Mouse (Mus musculus): Measurements from ENCODE around the gene Fsd1. TPM values are rescaled to one million over a fixed set of nuclear protein-coding genes. Genes with fewer than 3 reads are reported as not detected.

Fsd1 gene
- total RNA-seq, 1 experiment from 2014 or later = not detected

DNA sequence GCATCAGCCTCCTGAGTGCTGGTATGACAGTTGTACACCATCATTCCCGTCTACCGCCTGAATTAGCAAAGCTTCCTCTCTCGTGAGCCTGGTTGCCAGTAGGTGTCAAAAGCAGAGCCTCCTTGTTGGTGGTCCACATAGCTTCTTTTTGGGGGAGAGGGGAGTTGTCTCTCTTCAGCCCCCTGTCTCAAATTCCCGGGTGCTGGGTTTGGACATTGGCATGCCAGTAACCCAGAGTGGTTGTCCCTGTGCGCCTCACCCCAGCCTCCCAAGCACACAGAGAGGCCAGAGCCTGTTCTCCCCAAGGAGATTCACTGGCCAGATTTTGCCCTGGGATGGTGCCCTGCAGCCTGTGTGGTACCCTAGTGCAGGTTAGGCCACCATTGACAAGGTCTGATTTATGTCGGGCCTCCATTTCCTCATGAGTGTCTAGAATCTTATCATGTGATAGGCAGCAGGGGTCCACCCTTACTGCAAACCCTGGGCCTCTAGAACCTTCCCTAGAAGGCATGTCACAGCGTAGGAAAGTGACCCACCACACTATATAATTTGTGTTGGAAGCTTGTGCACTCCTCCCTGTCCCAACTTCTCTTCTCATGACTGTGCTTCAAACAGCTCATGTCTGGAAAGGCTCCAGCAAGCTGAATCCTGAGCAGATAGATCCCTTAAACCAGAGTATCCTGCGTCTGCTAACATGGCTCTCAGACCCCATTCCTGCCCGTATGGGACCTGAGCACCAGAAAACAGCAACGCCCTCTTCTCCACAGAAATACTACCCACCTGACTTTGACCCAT lies 26.2 kb upstream of the Fsd1 start:
- ATAC-seq (ENCODE audit: extremely low read depth, insufficient number of reproducible peaks, low FRiP score, poor library complexity, severe bottlenecking) = no peak

DNA sequence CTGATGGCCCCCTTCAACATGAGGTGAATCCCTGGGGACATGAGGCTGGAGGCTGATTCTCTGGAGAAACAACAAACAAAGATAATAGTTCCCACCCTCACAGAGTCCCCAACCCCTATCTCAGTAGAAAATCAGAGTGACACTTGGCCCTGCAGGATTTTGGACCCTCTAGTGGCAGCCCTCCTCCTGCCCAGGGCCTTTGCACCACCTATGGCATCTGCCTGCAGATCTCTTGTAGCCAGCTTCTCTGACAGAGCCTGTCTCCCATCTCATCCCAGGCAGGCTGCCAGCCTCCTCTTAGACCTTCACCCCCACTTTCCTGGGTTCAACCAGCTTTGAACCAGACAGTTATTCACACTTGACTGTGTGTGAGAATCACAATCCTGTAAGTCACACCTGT lies 25.5 kb upstream of the Fsd1 start:
- ATAC-seq (ENCODE audit: extremely low read depth, insufficient number of reproducible peaks, low FRiP score, poor library complexity, severe bottlenecking) = no peak

DNA sequence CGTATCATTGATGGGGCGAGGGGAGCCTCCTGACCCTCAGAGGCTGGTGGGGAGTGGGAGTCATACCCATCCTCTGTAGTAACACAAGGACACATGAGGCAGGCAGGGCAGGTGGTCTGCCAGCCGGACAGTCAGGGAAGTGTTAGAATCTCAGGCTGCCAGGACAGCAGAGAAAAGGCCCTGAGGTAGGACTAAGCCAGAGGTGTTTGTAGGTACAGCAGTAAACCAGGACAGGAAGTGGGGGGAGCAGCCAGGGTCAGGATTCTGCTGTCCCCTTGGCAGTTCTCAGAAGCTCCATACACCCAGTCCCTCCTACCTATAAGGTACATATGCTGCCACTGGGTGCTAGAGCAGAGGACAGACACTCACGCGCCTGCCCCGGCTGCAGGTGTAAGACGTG lies 24.7 kb upstream of the Fsd1 start:
- ATAC-seq (ENCODE audit: extremely low read depth, insufficient number of reproducible peaks, low FRiP score, poor library complexity, severe bottlenecking) = no peak

DNA sequence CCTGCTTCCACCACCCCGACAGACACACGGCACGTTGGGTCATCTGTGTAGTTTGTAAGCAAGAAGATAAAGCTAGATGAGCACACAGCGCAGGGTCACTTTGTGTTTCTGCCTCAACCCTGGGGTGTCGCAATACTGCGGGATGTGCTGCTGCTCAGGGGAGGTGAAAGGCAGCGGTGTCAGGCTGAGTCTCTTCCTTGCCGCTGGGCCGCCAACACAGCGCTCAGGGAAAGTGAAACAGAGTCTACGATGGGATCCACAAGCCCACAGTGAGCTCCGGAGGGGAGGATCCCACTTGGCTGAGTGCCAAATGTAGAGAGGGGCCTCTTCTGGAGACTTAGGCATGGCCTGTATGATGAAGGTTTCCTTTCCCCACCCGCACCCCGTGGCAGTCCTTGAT lies 23.1 kb upstream of the Fsd1 start:
- no peak; the same call in 1 of the 2 replicates for ATAC-seq (ENCODE audit: extremely low read depth, insufficient number of reproducible peaks, low FRiP score, poor library complexity, severe bottlenecking)

DNA sequence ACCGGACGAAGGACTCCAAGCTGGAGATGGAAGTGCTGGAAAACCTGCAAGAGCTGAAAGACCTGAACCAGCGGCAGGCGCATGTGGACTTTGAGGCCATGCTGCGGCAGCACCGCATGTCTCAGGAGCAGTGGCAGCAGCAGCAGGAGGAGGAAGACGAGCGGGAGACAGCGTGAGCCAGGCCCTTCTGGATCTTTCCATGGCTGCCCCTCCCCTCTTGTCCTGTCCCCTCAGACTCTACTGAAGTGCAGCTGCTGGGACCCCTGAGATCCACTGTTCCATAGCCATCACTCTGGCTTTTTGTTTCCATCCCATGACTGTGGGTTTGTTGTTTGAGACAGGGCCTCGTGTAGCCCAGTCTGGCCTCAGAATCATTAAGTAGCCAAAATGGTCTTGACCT lies 21.8 kb upstream of the Fsd1 start:
- no peak for ATAC-seq (ENCODE audit: extremely low read depth, insufficient number of reproducible peaks, low FRiP score, poor library complexity, severe bottlenecking)

DNA sequence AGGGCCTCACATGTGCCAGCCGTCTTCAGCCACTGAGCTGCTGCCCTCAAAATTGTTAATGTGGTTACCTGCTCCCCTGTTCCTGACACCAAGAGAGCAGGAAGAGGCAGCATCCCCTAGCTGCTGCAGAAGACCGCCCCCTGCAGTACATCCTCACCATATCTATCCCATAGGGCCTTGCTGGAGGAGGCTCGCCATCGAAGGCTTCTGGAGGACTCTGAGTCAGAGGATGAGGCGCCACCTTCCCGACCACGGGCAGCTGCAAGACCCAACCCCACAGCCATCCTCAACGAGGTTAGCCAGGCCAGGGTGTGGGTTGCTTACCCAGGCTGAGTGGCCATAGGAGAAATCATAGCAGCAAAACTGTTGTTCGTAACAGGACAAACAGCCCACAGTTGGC lies 21.3 kb upstream of the Fsd1 start:
- no peak for ATAC-seq (ENCODE audit: extremely low read depth, insufficient number of reproducible peaks, low FRiP score, poor library complexity, severe bottlenecking)

DNA sequence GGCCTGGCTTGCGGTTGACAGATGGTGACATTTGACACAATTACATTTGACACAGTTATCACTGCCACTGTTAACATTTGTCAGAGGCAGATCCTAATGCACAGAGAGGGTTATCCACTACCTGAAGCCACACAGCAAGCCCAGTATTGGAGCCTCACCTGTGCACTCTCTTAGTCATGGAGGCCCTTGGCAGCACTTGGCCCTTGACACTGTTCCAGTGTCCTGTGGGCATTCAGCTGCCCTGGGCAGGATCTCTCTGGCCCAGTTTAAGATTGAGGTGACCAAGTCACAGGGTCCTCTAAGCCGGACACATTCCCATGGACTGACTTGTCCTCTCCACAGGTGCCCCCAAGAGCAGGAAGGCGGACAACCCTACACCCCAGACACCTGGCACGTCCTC lies 19.1 kb upstream of the Fsd1 start:
- ATAC-seq (ENCODE audit: extremely low read depth, insufficient number of reproducible peaks, low FRiP score, poor library complexity, severe bottlenecking) = no peak

DNA sequence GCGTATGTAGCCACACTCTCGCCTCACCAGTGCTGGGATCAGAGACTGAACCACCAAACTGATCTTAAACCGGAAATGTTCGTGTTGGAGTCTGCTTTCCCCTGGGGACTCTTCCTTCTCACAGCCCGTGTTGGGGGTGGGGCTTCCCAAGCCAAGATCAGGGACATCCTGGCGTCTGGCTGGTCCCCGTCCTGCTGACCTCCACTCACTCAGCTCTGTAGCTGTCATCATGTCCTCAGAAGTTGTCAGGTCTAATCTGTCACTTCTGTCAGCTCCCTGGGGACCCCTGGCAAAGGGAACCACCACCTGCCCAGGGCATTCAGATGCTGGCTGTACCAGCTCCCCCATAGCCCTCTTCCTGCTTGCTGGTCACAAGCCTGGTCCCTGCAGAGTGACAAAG lies 18.1 kb upstream of the Fsd1 start:
- no peak for ATAC-seq (ENCODE audit: extremely low read depth, insufficient number of reproducible peaks, low FRiP score, poor library complexity, severe bottlenecking)

DNA sequence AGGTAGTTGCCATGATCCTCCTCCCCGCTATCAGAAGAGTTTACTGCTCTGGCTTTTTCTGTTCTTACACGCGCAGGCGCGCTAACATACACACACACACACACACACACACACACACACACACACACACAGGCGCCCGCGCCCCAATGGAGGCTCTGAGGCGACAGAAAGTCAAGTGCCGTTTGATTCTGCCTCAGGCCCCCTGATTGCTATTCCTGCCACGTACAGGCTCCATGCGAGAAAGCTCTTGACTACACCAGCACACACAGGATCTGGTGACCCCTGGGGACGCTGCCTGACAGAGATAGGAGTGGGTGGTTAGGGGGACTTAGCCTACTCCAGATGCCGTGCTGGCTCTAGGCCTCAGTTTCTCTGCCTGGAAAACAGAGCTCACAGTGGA lies 16.7 kb upstream of the Fsd1 start:
- no peak for ATAC-seq (ENCODE audit: extremely low read depth, insufficient number of reproducible peaks, low FRiP score, poor library complexity, severe bottlenecking)

DNA sequence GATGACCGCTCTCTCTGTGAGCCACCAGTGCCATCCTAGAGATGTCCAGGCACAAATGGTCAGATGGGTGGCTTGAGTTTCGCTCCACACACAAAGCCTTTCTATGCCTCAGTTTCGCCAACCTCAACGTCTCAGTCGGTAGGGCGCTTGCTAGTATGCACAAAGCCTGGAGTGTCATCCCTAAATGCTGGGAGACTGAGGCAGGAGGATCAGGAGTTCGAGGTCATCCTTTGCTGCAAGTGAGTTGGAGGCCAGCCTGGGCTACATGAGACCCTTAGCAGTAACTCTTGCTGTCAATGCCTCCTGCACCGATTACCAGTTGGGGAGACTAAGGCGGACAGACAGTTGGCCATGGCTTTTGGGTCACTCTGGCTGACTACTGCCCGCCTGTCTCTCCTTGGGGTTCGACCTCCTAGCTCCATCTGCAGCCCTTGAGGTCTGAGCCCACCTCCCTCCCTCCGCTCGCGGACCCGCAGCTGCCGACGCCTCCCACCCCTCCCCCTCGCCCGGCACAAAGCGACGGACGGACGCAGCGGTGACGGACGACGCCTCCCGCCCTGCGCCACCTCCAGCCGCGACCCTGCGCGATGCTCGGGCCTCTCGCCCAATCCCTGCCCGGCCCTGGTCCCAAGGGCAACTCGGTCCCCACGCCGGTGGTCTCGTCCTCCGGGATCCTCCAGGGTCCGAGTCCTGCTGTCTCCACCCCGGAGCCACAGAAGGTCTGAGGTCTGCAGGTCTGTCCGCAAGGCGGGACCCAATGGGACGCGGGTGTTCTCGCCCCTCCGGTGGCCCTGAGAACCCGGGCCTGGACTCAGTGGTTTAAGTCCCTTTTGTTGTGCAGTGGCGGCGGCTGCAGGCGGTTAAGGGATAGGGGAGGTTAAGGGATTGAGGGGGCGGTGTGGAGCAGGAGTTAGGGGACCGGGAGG lies 16.1 kb upstream of the Fsd1 start, which contains the start of gene Shd:
Gene Shd (plus strand): TSS at position 502 of the 926 bp plus-strand sequence.
- ATAC-seq (ENCODE audit: extremely low read depth, insufficient number of reproducible peaks, low FRiP score, poor library complexity, severe bottlenecking) = no peak

DNA sequence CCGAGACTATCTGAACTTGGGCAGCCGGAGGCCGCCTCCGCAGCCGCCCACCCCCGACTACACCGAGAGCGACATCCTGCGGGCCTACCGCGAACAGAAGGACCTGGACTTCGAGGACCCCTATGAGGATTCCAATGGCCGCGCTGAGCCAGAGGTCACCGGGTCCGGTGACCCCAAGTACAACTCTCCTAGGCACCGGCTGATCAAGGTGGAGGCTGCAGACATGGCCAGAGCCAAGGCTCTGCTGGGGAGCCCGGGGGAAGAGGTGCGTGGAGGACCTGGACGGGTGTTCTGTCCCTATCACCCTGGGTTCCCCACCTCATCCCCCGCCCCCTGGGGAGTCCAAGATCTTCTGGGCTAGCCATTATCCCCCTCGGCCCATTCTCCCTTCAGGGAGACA lies 14.9 kb upstream of the Fsd1 start:
- no peak for ATAC-seq (ENCODE audit: extremely low read depth, insufficient number of reproducible peaks, low FRiP score, poor library complexity, severe bottlenecking)

DNA sequence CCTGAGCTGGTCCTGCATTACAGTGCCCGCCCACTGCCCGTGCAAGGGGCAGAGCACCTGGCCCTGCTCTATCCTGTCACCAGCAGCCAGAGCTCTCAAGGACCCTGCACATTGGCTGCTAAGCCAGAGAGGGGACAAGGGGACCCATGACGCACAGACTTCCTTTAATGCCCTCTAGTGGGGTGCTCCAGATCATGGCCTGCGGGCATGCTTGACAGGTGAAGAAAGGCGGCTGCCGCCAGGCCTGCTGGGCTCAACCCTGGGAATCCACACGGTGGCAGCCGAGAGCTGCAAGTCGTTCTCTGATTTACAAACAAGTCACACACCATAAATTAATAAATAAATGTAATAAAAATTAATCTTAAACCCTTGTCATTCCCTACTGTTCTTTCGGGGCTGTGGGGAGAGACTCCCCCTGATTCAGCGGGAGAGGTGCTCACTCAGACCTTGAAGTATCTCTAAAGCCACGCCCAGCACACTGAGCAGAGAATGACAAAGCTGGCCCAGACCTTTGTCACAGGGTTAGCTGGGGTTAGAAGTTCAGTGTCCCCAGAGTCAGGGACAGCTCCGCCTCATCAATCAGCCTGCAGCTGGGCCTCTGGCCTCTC lies 9.9 kb upstream of the Fsd1 start:
- ATAC-seq (ENCODE audit: extremely low read depth, insufficient number of reproducible peaks, low FRiP score, poor library complexity, severe bottlenecking) = peak; percentile 80

DNA sequence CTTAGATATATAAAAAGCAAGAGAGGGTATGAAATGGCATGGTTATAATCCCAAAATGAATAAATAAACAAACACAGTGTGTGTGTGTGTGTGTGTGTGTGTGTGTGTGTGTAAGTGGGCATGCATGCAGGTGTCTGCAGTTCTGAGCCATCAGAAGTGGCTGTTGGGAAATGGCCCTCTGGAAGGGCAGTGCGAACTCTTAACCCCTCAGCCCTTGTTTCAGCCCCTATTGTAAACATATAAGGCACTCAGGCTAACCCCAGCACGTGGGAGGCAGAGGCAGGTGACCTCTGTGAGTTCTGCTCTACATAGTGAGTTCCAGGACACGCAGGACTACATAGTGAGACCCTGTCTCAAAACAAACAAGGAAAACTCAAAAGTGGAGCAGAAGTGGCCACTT lies 9.0 kb upstream of the Fsd1 start:
- ATAC-seq (ENCODE audit: extremely low read depth, insufficient number of reproducible peaks, low FRiP score, poor library complexity, severe bottlenecking) = no peak

DNA sequence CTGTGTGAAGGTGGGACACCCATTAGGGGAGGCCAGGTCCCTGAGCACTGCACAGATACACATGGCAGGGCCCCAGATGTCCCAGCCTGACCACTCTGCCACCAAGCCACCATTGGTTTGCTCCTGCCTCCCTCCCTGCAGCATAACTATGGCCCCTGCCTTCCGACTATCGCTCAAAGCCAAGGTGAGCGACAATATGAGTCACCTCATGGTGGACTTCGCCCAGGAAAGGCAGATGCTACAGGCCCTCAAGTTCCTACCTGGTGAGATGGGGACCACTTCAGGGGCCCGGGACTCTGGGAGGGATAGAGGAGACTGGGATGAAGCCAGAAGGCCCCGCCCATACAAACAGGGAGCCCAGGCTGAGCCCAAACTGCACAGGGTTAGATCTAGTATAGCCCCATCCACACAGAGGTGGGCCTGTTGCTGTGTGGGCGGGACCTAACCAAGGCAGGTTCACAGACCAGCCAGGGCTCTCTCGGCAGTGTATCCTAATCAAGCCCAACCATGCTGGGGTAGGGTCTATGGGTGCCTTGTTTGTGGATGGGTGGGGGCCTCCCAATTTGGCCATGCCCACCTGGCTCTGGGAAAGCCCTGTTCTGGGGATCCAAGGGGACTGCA lies 4.1 kb downstream of the Fsd1 start:
- no peak for ATAC-seq (ENCODE audit: extremely low read depth, insufficient number of reproducible peaks, low FRiP score, poor library complexity, severe bottlenecking)

DNA sequence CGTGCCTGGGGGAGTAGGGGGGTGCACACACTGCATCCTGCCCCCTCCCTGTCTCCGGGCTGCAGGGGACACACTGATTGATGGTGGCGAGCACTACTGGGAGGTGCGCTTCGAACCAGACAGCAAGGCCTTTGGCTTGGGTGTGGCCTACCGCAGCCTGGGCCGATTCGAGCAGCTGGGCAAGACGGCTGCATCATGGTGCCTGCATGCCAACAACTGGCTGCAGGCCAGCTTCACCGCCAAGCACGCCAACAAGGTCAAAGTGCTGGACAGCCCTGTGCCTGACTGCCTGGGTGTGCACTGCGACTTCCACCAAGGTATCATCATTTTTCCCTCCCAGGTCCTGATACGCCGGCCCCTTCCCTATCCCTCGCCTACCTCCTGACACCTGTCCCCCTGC lies 9.7 kb downstream of the Fsd1 start:
- ATAC-seq (ENCODE audit: extremely low read depth, insufficient number of reproducible peaks, low FRiP score, poor library complexity, severe bottlenecking) = no peak

DNA sequence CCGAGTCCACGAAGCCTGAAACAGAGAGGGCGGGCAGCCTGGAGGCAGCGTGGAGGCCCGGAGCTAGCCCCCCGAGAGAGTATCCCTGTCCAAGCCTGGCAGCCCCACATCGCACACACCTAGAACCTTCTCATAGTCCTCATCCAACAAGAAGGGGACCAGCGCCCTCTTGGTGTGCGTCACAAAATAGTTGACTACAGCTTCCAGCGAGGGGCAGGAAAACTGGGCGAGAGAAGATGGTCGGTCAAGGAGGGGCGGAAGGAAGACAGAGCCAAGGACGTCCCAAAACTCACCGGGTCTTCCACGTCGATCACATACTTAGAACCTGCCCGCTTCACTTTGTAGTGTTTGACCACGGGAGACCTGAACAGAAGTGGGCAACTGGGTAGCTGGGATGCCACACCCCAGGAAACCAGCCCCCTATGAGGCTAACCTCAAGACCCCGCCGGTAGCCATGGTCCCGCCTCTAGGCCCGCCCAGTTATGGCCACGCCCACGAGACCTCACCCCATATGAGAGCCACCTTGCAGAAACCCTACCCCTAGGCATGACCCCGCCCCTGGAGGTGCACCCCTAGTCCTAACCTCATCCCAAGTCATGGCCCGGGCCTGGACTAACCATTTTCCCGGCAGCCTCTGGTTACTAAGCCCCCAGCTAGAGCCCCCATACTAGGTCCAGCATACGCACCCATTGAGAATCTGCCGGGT lies 13.6 kb downstream of the Fsd1 start:
- no peak for ATAC-seq (ENCODE audit: extremely low read depth, insufficient number of reproducible peaks, low FRiP score, poor library complexity, severe bottlenecking)

DNA sequence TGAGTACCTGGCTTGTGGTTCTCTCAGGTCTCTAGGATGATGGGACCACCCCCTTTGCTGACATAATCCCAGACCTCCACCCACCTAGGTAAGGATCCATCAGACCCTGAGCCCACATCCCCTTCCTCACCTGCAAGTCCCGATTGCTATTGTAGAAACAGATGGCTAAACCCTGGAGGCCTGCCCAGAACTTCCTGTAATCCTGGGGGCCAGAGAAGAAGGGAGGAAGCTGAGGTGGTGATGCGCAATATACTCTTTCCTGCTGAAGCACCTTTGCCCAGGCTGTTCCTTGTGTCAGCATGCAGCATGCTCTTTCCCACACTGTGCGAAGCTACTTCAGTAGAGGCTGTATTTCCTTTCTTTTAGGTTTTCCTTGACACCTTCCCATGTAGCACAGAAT lies 16.7 kb downstream of the Fsd1 start:
- ATAC-seq (ENCODE audit: extremely low read depth, insufficient number of reproducible peaks, low FRiP score, poor library complexity, severe bottlenecking) = no peak

DNA sequence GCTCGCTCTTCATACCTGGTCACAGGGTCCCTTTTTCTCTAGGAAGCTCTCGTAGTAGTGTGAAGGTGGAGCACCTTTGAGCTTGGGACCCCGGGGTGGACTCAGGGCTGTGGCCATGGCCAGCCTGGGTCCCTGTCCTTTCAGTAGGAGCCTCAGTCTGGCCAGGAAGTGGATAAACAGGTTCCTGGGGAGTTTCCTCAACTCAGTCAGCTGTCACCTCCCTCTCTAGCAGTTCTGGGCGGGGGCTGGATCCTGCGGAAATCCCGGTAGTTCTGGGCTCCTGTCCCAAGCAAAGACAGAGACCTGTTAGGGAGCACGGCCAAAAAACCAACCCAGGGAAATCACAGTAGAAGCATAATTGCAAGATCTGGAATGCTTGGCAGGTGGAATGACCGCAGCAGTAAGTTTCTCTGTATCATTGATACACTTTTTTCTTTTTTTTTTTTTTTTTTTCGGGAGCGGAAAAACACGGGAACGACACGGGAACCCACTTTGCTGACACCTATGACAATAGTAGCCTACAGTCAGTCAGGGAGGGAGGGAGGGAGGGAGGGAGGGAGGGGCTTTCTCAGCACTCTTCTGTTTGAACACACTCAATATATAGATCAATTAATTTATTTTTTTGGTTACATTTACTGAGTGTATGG lies 19.2 kb downstream of the Fsd1 start, which contains the start of the genes Stap2 and Mpnd:
Gene Stap2 (minus strand): TSS at position 170 of the 647 bp plus-strand sequence.
Gene Mpnd (plus strand): TSS at position 297 of the 647 bp plus-strand sequence.
- no peak for ATAC-seq (ENCODE audit: extremely low read depth, insufficient number of reproducible peaks, low FRiP score, poor library complexity, severe bottlenecking)

All from neutrophil, adult 5-6 weeks (primary cell).